Mouse (Mus musculus) limb, embryonic 10.5 days (tissue): ENCODE data around the gene Ipcef1. TPM values are rescaled to one million over a fixed set of nuclear protein-coding genes. Genes with fewer than 3 reads are reported as not detected.

Experiments
- polyA plus RNA-seq: library from polyadenylated mRNA; unstranded; fragments of >200 nt; fragmentation: Nextera tagmentation; extraction: Ambion mirVana; gene quantifications from 2 replicates; pipeline ENCODE4 v1.2.1, GENCODE M21; 2016

Gene Ipcef1
- polyA plus RNA-seq, 1 experiment from 2014 or later = 0.11 TPM

Other genes with a start within 250 kb of the Ipcef1 start
- 9.6 and 11.4 TPM in 2 replicates for gene Cnksr3, start 159.8 kb upstream of the Ipcef1 start, polyA plus RNA-seq